Mouse (Mus musculus) embryonic fibroblast, embryonic 13.5 days (primary cell): ENCODE data around the gene Alpl. TPM values are rescaled to one million over a fixed set of nuclear protein-coding genes. Genes with fewer than 3 reads are reported as not detected.

Experiments
- H3K27ac ChIP-seq: 2 replicates; pipeline ENCODE4 v1.5.1; 2012; ENCODE audit warnings: low read length, control low read depth, inconsistent platforms; ENCODE audit not compliant: insufficient read depth
- H3K4me1 ChIP-seq: 2 replicates; pipeline ENCODE4 v1.6.1; 2011; ENCODE audit warnings: low read length; ENCODE audit not compliant: control insufficient read depth, insufficient read depth
- H3K4me3 ChIP-seq: 2 replicates; pipeline ENCODE4 v1.5.1; 2011; ENCODE audit warnings: mild to moderate bottlenecking, control low read depth, low read length; ENCODE audit not compliant: insufficient read depth
- CTCF ChIP-seq: IDR thresholded peaks from 2 replicates; pipeline ENCODE4 v1.5.1; 2011; ENCODE audit warnings: mild to moderate bottlenecking, control low read depth, low read length, moderate library complexity, borderline replicate concordance; ENCODE audit not compliant: insufficient read depth
- POLR2A ChIP-seq: IDR thresholded peaks from 2 replicates; pipeline ENCODE4 v1.6.1; 2011; ENCODE audit warnings: low read depth, mild to moderate bottlenecking, control low read depth, low read length, moderate library complexity
- polyA plus RNA-seq: library from polyadenylated mRNA; stranded (reverse); fragments of >200 nt; gene quantifications from 2 replicates; pipeline ENCODE4 v1.2.4, GENCODE M21; 2011; ENCODE audit warnings: low read depth; ENCODE audit not compliant: missing spikeins, insufficient read length

The Alpl gene
- polyA plus RNA-seq, 1 experiment: 0.68 TPM

- H3K4me3 ChIP-seq: no peak overlapping the region
- TF ChIP-seq POLR2A (no peak), CTCF (peak; percentile 97)
- H3K4me1 ChIP-seq: peaks cover 8% of the 10 kb centered on the region; the same call in 1 of the 2 replicates
- H3K27ac ChIP-seq: no peak overlapping the region
Measured at GRCm38 (mm10) chr4:137722692-137723427, 73.3 kb downstream of the Alpl start.

GRCm38 (mm10) chr4:137722230-137722629 is 74.0 kb downstream of the Alpl start:
- Histone ChIP-seq H3K4me3 (no peak overlapping the region), H3K27ac (no peak overlapping the region), H3K4me1 (peaks cover 8% of the 10 kb centered on the region; the same call in 1 of the 2 replicates)
- TF ChIP-seq CTCF (no peak), POLR2A (no peak)

GRCm38 (mm10) chr4:137721563-137721962 is 74.6 kb downstream of the Alpl start:
- TF ChIP-seq CTCF: no peak
- Histone ChIP-seq H3K4me3 (no peak overlapping the region), H3K4me1 (peaks cover 8% of the 10 kb centered on the region; the same call in 1 of the 2 replicates), H3K27ac (no peak overlapping the region)

DNA sequence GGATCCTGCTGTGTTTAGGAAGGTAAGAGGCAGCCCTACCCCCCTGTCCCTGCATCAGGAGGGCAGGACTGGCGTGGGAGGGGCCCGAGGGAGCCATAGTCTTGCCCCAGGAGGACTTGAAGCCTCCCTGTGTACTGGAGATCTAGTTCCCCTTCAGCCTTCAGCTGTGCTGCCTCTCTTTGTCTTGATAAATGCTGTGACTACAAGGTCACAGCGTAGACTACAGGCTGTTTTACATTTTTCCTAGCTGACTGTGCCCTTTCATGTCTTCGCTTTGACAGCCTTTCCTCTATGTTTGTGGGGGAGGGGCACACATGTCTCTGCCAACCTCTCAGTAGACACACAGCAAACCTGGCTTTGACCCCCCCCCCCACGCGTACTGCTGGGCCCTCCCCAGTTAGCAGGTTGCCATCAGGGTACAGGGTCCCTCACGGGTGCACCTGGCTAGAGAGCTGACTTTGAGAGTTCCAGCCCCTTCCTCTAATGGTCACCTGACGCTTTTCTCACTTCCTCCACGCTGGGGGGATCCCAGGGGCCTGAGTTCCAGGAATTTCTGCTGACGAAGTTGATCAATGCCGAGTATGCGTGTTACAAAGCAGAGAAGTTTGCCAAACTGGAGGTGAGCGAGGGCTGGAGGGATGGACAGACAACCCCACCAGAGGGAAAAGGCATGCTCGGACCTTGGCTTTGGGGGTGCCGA is 76.7 kb downstream of the Alpl start:
- H3K4me3 ChIP-seq: no peak overlapping the region
- H3K4me1 ChIP-seq: peaks cover 8% of the 10 kb centered on the region; the same call in 1 of the 2 replicates
- no peak; the same call in 1 of the 2 replicates for TF ChIP-seq POLR2A
- TF ChIP-seq CTCF: no peak
- peak overlapping the region; percentile 6; the same call in 1 of the 2 replicates for H3K27ac ChIP-seq

DNA sequence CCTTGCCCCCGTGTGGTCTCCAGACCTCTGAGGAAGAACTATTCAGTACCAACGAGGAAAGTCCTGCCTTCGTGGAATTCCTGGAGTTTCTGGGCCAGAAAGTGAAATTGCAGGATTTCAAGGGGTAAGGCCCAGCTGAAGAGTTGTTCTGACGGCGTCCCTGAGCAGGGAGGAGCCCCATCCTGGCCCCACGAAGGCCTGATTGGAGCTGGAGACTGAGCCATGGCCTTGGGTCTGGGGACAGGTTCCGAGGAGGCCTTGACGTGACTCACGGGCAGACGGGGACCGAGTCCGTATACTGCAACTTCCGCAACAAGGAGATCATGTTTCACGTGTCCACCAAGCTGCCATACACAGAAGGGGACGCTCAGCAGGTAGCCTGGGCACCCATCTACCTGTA is 78.5 kb downstream of the Alpl start:
- peaks cover 8% of the 10 kb centered on the region; the same call in 1 of the 2 replicates for H3K4me1 ChIP-seq
- no peak overlapping the region for H3K4me3 ChIP-seq
- H3K27ac ChIP-seq: no peak overlapping the region
- TF ChIP-seq CTCF (no peak), POLR2A (no peak)

GRCm38 (mm10) chr4:137717005-137717404 is 79.2 kb downstream of the Alpl start:
- Histone ChIP-seq H3K4me3 (no peak overlapping the region), H3K27ac (no peak overlapping the region), H3K4me1 (peaks cover 8% of the 10 kb centered on the region; the same call in 1 of the 2 replicates)
- TF ChIP-seq POLR2A (no peak), CTCF (no peak)

GRCm38 (mm10) chr4:137714020-137714624 is 82.1 kb downstream of the Alpl start:
- TF ChIP-seq CTCF: peak; percentile 37; the same call in 1 of the 2 replicates
- TF ChIP-seq POLR2A: no peak
- H3K27ac ChIP-seq: no peak overlapping the region
- 0 out of 2 replicates have a peak, but pooled peaks cover 2% of the 10 kb centered on the region for H3K4me1 ChIP-seq
- H3K4me3 ChIP-seq: no peak overlapping the region

GRCm38 (mm10) chr4:137712963-137713362 is 83.2 kb downstream of the Alpl start:
- no peak for TF ChIP-seq CTCF
- TF ChIP-seq POLR2A: no peak
- no peaks in the 10 kb centered on the region for H3K4me1 ChIP-seq
- no peak overlapping the region for H3K27ac ChIP-seq
- H3K4me3 ChIP-seq: no peak overlapping the region

DNA sequence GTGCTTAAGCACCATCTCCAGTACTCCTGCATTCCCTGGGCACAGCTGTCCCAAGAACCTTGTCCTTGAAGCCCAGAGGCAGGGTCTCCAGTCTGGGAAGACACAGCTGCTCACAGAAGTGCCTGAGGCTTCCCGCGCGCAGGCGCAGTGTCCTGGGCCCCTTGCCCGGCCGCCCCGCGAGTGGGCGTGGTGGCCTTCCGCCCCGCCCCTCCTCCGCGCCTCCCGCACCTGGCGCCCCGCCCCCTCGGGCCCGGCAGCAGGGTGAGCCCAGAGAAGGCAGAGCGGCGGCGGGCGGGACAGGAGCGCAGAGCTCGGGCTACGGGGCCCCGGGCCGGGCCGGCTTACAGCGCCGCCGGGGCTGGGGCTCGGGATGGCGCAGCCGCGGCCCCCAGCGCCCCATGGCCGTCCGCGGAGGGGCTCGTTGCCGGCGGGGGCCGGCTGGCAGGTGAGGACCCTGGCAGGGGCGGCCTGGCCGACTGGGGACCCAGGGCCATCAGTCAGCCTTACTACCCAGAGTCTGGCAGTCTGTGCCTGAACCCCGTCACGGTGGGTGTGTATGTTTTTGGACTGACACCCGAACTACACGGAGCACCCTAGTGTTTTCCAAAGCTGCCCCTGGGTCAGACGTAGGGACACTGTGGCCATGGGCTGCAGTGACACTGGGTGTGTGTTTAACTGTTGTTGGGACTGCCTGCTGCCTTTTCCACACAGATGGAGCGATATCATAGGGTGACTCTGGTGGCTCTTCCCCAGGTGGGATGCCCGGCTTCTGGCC is 88.8 kb downstream of the Alpl start:
- no peak overlapping the region for H3K27ac ChIP-seq
- TF ChIP-seq CTCF: no peak
- no peak; the same call in 1 of the 2 replicates for TF ChIP-seq POLR2A
- H3K4me1 ChIP-seq: no peaks in the 10 kb centered on the region

More for the DNA sequence above, 88.8 kb downstream of the Alpl start:
- peak overlapping the region; percentile 3; the same call in 1 of the 2 replicates for H3K4me3 ChIP-seq
